Mouse (Mus musculus) embryonic facial prominence, embryonic 11.5 days (tissue): ENCODE results near the gene Pgm1. TPM values are rescaled to one million over a fixed set of nuclear protein-coding genes. Genes with fewer than 3 reads are reported as not detected.

Experiments
- ATAC-seq: fragments of 200-750 bp; cut with Nextera tagmentation; replicated peaks from 2 replicates; pipeline ENCODE4 v1.8.0; 2017; ENCODE audit warnings: low read depth; ENCODE audit not compliant: insufficient number of reproducible peaks, low FRiP score, low TSS enrichment
- DNase-seq: peaks from one replicate; pipeline ENCODE4 v3.0.0-alpha.2; 2015; ENCODE audit warnings: low spot score
- H3K27ac ChIP-seq: fragments of 300-500 bp; sonication (generic); replicated peaks from 2 replicates; pipeline ENCODE4 v1.5.1; 2014; ENCODE audit warnings: mild to moderate bottlenecking, low read depth, low read length, control low read depth
- H3K27me3 ChIP-seq: fragments of 300-500 bp; sonication (generic); 2 replicates; pipeline ENCODE4 v1.6.1; 2014; ENCODE audit warnings: mild to moderate bottlenecking, low read length, moderate library complexity, mixed read lengths; ENCODE audit not compliant: control insufficient read depth, insufficient read depth
- H3K36me3 ChIP-seq: fragments of 300-500 bp; sonication (generic); replicated peaks from 2 replicates; pipeline ENCODE4 v1.6.1; 2014; ENCODE audit warnings: low read depth, mild to moderate bottlenecking, low read length, moderate library complexity, mixed read lengths; ENCODE audit not compliant: control insufficient read depth, insufficient read depth
- H3K4me1 ChIP-seq: fragments of 300-500 bp; sonication (generic); 2 replicates; pipeline ENCODE4 v1.6.1; 2014; ENCODE audit warnings: low read length, mixed read lengths; ENCODE audit not compliant: control insufficient read depth, insufficient read depth
- H3K4me2 ChIP-seq: fragments of 300-500 bp; sonication (generic); 2 replicates; pipeline ENCODE4 v1.6.1; 2014; ENCODE audit warnings: low read depth, mild to moderate bottlenecking, control low read depth, low read length, moderate library complexity
- H3K4me3 ChIP-seq: fragments of 300-500 bp; sonication (generic); 2 replicates; pipeline ENCODE4 v1.5.1; 2014; ENCODE audit warnings: low read depth, low read length, control low read depth
- H3K9ac ChIP-seq: fragments of 300-500 bp; sonication (generic); replicated peaks from 2 replicates; pipeline ENCODE4 v1.6.1; 2014; ENCODE audit warnings: mild to moderate bottlenecking, control low read depth, low read length
- H3K9me3 ChIP-seq: fragments of 300-500 bp; sonication (generic); replicated peaks from 2 replicates; pipeline ENCODE4 v1.6.1; 2016; ENCODE audit warnings: mild to moderate bottlenecking, low read length, inconsistent platforms, mixed read lengths; ENCODE audit not compliant: control insufficient read depth
- WGBS: fragments of 180-500 bp; shearing (Covaris S2); extraction: QIAGEN DNeasy Blood & Tissue Kit; methylation state at CpG from one replicate; pipeline ENCODE4 v1.1.7; 2014; 5-methylcytosine and 5-hydroxymethylcytosine counted together
- polyA plus RNA-seq: library from polyadenylated mRNA; unstranded; fragments of >200 nt; fragmentation: Nextera tagmentation; extraction: Ambion mirVana; gene quantifications from 2 replicates; pipeline ENCODE4 v1.2.1, GENCODE M21; 2014

The Pgm1 gene
- polyA plus RNA-seq, 1 experiment from 2014 or later, result 58.2 TPM

DNA sequence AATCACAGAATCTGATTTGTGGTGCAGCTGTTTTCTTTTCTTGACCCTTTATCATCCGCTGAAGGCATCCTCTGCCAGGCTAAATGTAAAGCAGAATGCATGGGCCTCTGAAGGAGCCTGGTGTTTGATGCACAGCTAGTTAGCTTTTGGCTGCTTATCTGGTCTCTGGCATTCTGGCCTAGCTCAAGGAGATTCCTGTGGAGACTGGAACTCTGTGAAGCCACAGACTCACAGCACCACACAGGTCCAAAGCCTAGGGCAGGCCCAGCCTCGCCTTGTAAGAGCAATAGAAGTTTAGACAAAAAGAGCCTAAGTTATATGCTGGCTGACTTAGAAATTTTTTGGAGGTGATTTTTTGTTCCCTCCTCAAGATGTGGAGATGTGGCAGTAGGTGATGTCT lies 52.0 kb downstream of the Pgm1 start:
- 83% methylated on average over 2 of the region's 2 CpGs for WGBS

DNA sequence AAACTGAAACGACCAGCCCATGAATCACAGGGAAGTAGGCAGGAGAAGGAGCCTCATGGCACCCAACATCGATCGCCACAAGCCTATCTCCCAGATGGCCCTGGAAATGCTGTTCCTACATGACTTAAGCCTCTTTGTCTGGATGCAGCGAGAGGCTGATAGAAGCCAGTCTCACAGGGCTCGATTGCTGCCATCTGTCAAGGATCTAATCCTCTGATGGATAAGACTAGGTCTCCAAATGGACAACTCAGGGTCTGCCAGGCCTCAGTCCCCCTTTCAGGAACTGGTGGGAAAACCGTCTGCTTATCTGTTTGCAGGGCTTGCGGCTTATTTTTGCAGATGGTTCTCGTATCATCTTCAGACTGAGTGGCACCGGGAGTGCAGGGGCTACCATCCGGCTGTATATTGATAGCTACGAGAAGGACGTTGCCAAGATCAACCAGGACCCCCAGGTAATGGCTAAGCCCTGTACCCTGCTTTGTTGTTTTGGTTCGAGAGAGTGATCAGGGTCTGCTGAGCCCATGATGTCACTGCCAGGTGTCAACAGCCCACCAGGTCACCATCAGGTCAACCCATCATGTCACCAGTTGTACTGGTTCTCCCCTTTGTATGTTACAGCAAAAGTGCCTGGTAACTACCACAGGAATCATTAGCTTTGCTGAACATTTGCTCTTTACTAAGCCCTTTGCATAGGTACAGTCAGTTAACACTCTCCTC lies 54.6 kb downstream of the Pgm1 start:
- H3K4me2 ChIP-seq, result no peak overlapping the region
- DNase-seq (no peak), ATAC-seq (no peak)
- H3K4me3 ChIP-seq, result no peak overlapping the region
- 66% methylated on average over 13 of the region's 13 CpGs for WGBS
- H3K27ac ChIP-seq, result no peak overlapping the region
- no peaks in the 10 kb centered on the region for H3K9me3 ChIP-seq
- H3K36me3 ChIP-seq, result no peaks in the 10 kb centered on the region
- H3K9ac ChIP-seq, result no peak overlapping the region
- H3K4me1 ChIP-seq, result no peaks in the 10 kb centered on the region
- H3K27me3 ChIP-seq, result no peaks in the 10 kb centered on the region

More for the DNA sequence above, 52.0 kb downstream of the Pgm1 start:
- ATAC-seq (no peak), DNase-seq (no peak)
- Histone ChIP-seq H3K27ac (no peak overlapping the region), H3K4me1 (no peaks in the 10 kb centered on the region), H3K36me3 (no peaks in the 10 kb centered on the region), H3K9ac (no peak overlapping the region), H3K9me3 (no peaks in the 10 kb centered on the region), H3K4me3 (no peak overlapping the region), H3K4me2 (no peak overlapping the region), H3K27me3 (no peaks in the 10 kb centered on the region)

DNA sequence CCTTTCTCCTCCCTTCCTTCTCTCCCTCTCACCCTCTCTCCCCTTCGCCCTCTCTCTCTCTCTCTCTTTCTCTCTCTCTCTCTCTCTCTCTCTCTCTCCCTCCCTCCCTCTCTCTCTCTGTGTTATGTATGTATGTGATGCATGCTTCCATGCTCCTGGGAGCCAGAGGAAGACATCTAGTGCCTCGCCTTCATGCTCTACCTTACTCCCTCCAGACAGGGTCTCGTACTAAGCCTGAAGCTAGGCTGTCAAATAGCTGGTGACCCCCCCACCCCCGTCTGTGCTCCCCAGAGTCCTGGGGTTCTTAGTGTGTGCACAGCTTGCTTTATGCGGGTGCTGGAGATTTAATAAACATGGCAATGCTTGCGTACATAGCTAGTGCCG lies 55.1 kb downstream of the Pgm1 start:
- no peak overlapping the region for H3K4me2 ChIP-seq
- no peak overlapping the region for H3K4me3 ChIP-seq
- no peak overlapping the region for H3K27ac ChIP-seq
- no peak overlapping the region for H3K9ac ChIP-seq
- ATAC-seq (no peak), DNase-seq (no peak)
- 81% methylated on average over 7 of the region's 7 CpGs for WGBS
- H3K36me3 ChIP-seq, result no peaks in the 10 kb centered on the region
- no peaks in the 10 kb centered on the region for H3K4me1 ChIP-seq
- H3K9me3 ChIP-seq, result no peaks in the 10 kb centered on the region
- no peaks in the 10 kb centered on the region for H3K27me3 ChIP-seq

DNA sequence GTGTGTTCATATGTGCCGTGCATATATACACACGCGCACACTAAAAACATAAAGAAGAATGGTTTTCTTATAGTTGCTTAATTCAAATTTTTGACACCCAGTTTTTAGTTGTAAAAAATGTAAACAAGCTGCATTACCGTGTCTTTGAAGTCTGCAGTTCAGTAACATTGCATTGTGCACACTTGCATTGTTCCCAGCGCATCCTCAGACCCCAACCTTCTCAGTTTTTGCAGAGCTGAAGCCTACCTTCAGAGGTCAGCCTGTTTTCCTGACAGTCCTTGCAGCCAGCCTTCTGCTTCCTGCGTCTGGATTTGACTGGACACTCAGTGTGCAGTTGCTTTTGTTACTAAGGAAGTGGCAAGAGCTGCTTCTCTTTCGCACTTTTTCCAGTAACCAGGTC lies 55.9 kb downstream of the Pgm1 start:
- Histone ChIP-seq H3K27ac (no peak overlapping the region), H3K9me3 (no peaks in the 10 kb centered on the region), H3K36me3 (no peaks in the 10 kb centered on the region), H3K27me3 (no peaks in the 10 kb centered on the region), H3K4me3 (no peak overlapping the region), H3K4me1 (no peaks in the 10 kb centered on the region), H3K9ac (no peak overlapping the region), H3K4me2 (no peak overlapping the region)
- WGBS, result 87% methylated on average over 7 of the region's 7 CpGs
- DNase-seq (no peak), ATAC-seq (no peak)

DNA sequence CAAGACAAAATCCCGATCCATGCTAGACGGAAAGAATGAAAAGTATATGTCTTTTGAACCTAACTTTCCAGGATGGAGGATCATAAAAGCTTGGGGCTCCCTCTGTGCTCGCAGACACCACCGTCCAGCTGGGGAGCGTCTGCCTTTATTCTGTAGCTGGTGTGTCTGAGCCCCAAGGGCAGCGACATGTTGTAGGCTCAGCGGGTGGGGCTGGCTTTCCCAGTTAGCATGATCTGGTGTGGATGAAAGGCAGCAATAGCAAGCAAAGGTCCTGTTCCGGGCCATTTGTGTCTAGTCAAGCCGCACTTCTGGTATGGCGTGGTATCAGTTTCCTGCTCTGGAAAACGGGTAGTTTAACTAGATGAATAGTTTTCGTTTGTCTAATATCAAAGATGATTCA lies 56.4 kb downstream of the Pgm1 start:
- 85% methylated on average over 12 of the region's 12 CpGs for WGBS
- Histone ChIP-seq H3K4me1 (no peaks in the 10 kb centered on the region), H3K27me3 (no peaks in the 10 kb centered on the region), H3K9me3 (no peaks in the 10 kb centered on the region), H3K36me3 (no peaks in the 10 kb centered on the region), H3K4me2 (no peak overlapping the region), H3K9ac (no peak overlapping the region), H3K27ac (no peak overlapping the region), H3K4me3 (no peak overlapping the region)
- DNase-seq, result no peak
- no peak for ATAC-seq

DNA sequence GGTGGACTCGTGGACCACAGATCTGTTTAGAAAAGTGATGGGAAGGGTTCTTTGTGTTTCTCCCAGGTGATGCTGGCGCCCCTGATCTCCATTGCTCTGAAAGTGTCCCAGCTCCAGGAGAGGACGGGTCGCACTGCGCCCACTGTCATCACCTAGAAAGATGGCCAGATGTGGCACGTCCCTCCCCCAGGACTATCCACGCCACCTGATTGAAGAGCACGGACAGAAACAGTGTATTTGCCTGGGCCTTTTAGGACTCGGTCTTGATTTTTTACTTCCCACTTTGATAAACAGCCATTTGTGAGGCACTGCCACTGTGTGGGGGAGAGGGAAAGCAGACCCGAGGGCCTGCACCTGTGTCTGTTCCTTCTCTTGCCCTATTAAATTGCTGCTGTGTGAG lies 57.4 kb downstream of the Pgm1 start:
- Histone ChIP-seq H3K27ac (no peak overlapping the region), H3K4me3 (no peak overlapping the region), H3K9me3 (no peaks in the 10 kb centered on the region), H3K27me3 (no peaks in the 10 kb centered on the region), H3K4me1 (no peaks in the 10 kb centered on the region), H3K36me3 (no peaks in the 10 kb centered on the region), H3K9ac (no peak overlapping the region), H3K4me2 (no peak overlapping the region)
- ATAC-seq, result no peak
- DNase-seq, result no peak
- WGBS, result 90% methylated on average over 10 of the region's 10 CpGs

DNA sequence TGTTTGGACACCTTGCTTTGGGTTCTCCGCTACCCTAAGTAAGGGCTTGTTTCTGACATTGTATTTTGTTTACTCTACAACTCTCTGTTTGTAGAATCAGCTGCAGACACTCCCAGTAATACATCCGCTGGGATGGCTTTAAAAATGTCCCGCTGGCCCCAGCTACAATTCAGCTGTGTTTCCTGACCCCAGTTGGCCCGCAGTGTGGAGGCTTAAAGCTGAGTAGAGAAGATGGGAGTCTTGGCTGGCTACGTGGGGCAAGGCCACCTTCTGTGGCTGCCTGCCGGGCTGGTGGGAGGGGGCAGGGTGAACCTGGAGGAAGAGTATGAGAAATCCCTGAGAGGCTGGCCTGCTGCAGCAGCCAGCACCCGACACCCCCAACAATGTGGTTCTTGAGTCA lies 59.6 kb downstream of the Pgm1 start:
- H3K27ac ChIP-seq, result no peak overlapping the region
- DNase-seq, result no peak
- no peak overlapping the region for H3K9ac ChIP-seq
- WGBS, result 74% methylated on average over 7 of the region's 7 CpGs
- no peaks in the 10 kb centered on the region for H3K9me3 ChIP-seq
- no peak overlapping the region for H3K4me3 ChIP-seq
- ATAC-seq, result no peak
- no peak overlapping the region for H3K4me2 ChIP-seq
- no peaks in the 10 kb centered on the region for H3K27me3 ChIP-seq
- no peaks in the 10 kb centered on the region for H3K4me1 ChIP-seq
- no peaks in the 10 kb centered on the region for H3K36me3 ChIP-seq

DNA sequence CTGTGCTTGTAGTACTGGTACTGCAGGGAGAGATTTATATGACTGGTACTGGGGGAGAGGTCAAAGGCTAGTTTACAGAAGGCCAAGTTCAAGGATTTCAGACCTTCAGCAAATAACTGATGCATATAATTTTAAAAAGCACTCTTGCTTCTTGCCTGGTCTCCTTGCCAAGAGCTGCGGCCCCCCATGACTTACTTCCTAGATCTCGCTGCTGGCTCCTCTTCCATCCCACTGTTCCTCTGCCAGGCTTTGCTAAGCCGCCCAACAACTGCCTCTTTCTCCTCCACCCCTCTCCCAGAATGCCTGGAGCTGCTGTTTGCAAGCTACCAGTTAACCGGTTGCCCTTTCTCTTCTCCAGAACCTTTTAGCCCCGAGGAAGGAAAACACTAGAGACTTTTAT lies 71.8 kb downstream of the Pgm1 start:
- ATAC-seq (no peak), DNase-seq (no peak)
- Histone ChIP-seq H3K36me3 (no peaks in the 10 kb centered on the region), H3K27ac (no peak overlapping the region), H3K4me2 (no peak overlapping the region), H3K4me3 (no peak overlapping the region), H3K9ac (no peak overlapping the region), H3K9me3 (no peaks in the 10 kb centered on the region), H3K27me3 (no peaks in the 10 kb centered on the region), H3K4me1 (no peaks in the 10 kb centered on the region)
- WGBS, result 59% methylated on average over 5 of the region's 5 CpGs
